Mouse (Mus musculus) hematopoietic stem cell, adult 5-6 weeks (primary cell): ENCODE data around the gene Jmy. TPM values are rescaled to one million over a fixed set of nuclear protein-coding genes. Genes with fewer than 3 reads are reported as not detected.

Experiments
- ATAC-seq, 2 experiments: fragments of 125-278 bp in 1 of 2; replicated peaks in 1 of 2; 2 replicates each; pipeline ENCODE4 v1.8.0; 2016 to 2017; ENCODE audit warnings: inconsistent platforms in 2 of 2, mild to moderate bottlenecking in 2 of 2, moderate number of reproducible peaks in 2 of 2, low read depth in 1 of 2, moderate TSS enrichment in 1 of 2; ENCODE audit not compliant: low FRiP score in 2 of 2, poor library complexity in 2 of 2, severe bottlenecking in 2 of 2, insufficient read depth in 1 of 2, low TSS enrichment in 1 of 2
- total RNA-seq: library from RNA; stranded (forward); fragments of 172-1452, 232-1000 nt; gene quantifications from 2 replicates; pipeline ENCODE4 v1.2.3, GENCODE M21; 2017

Jmy gene
- total RNA-seq, 1 experiment from 2014 or later, result 17.0 TPM

DNA sequence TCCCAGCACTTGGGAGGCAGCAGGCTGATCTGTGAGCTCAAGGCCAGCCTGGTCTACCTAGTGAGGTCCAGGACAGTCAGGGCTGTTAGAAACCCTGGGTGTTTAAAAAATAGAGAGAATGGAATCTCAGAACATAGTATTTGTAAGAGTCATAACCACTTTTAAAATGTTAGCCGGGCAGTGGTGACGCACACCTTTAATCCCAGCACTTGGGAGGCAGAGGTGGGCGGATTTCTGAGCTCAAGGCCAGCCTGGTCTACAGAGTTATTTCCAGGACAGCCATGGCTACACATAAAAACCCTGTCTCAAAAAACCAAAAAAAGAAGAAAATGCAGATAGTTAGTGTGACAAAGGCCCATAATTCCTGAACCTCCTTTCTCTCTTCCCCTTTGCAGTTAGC, 15.3 kb downstream of the Jmy start:
- ATAC-seq, result no peak

DNA sequence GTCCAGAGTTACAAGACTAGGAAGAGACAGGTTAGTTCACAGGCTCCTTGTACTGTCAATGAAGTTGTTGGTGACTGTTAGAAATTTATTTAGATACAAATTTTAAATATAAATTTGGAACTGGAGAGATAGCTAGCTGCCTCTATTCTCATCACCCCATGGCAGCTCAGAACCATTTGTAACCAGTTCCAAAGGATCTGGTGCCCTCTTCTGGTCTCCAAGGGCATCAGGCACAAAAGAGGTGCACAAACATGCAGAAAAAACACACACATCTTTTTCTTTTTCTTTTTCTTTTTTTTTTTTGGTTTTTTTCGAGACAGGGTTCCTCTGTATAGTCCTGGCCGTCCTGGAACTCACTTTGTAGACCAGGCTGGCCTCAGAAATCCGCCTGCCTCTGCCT, 18.5 kb downstream of the Jmy start:
- no peak for ATAC-seq

DNA sequence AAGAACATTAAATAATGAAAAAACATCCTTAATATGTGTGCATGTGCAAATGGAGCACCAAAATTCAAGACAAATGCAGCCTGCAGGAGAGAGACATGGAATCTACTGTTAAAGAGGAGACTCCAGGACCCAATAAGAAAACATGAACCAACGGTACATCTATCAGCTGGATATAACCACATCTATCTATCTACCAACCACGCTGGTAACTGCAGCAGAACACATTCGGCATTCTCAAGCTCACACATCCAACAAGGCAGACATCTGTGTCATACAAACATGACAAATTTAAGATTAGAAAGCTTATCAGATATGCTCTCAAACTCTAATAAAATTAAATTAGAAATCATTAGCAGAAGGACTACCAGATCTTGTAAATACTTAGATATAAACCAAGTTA, 21.3 kb downstream of the Jmy start:
- no peak for ATAC-seq

DNA sequence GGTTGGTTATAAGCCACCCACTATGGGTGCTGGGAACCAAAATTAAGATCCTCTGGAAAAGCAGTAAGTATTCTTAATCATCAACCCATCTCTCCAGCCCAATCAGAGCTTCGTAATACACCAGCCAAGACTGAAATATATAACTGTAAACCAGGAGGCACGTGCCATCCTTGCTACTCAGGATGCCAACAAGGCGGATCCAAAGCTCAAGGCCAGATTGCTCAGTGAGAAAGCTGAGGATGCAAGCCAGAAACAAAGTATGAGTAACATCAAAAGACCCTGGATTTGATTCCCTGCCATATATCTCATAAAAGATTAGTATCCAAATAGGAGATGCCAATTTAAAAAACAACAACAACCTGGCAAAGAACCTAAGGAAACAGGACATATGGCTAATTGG, 31.3 kb downstream of the Jmy start:
- ATAC-seq, result no peak

DNA sequence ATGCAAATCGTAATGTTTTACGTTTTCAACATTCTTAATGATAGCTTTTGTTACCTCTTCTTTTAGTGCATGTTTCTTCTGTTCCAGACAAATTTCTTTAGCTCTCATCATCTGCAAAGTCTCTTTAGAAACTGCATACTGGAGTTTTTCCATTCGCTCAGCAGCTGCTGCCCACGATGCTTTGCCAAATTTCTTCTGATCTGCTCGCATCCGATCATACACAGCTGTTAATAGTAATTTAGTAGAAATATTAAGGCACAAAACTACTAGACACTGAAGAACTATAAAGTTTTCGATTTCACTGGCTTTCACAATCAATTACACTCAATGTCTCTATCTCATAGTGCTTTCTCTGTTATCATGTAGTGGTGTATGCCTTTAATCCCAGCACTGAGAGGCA, 40.0 kb downstream of the Jmy start:
- ATAC-seq, result no peak

DNA sequence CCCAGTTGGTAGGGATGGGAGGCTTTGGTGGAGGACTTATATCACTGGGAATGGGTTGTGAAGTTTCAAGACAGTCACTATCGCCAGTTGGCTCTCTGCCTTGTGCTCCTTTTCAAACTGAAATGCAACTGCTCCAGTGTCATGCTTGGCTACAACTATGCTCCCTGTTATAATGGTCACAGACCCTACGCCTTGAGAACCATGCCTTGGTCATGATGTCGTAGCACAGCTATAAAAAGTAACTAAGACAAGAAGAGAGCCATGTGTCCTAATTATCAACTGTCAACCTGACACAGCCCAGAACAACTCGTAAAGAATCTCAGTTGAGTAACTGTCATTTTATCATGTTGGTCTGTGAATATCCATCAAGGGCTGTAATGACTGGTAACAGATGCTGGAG, 41.0 kb downstream of the Jmy start:
- ATAC-seq, result no peak

DNA sequence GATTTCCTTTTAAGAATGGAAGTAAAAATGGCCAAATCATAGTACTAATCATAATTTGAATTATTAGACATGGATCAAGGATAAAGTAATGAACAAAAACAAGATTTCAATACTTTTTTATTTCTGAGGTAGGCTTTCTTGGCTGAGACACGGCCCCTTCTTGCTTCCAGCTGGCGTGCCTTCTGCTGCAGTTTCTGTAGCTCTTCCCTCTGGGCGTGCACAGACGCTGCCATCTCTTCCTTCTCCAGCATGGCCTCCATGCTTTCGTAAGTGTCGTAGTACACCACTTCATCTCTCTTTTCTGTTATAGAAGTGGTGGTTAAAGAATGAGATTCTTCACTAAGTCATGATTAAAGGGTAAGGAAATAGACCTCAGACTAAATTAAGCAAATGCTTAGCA, 46.3 kb downstream of the Jmy start:
- ATAC-seq, result no peak

DNA sequence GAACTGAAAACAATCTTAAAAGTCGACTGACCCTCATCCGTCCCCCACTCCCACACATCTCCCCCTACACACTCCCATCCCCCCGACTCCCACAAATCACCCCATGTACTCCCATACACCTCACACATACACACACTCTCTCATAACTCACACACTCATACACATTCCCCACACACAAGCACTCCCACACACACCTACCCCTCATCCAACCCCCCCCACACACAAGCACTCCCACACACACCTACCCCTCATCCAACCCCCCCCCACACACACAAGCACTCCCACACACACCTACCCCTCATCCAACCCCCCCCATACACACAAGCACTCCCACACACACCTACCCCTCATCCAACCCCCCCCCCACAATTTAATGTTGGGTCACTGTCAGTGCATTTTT, 59.4 kb downstream of the Jmy start:
- ATAC-seq, result no peak

DNA sequence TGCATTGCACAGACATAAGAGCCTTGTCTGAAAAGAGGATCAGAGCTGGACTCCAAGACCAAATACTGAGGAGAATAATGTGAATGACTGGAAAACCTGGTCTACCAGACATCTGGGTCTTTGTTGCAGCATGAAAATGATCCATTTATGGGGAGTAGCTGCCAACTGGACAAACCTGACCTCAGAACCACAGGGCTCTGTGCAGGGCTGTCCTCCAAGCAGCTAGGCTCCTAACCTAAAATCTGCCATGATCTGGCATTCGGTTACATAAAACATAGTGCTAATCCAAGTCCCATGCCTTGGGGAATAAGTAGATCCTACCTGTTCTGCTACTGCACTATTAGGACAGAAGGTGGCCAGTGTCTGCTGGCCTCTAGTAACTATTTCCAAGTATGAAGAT, 70.4 kb downstream of the Jmy start:
- no peak for ATAC-seq

DNA sequence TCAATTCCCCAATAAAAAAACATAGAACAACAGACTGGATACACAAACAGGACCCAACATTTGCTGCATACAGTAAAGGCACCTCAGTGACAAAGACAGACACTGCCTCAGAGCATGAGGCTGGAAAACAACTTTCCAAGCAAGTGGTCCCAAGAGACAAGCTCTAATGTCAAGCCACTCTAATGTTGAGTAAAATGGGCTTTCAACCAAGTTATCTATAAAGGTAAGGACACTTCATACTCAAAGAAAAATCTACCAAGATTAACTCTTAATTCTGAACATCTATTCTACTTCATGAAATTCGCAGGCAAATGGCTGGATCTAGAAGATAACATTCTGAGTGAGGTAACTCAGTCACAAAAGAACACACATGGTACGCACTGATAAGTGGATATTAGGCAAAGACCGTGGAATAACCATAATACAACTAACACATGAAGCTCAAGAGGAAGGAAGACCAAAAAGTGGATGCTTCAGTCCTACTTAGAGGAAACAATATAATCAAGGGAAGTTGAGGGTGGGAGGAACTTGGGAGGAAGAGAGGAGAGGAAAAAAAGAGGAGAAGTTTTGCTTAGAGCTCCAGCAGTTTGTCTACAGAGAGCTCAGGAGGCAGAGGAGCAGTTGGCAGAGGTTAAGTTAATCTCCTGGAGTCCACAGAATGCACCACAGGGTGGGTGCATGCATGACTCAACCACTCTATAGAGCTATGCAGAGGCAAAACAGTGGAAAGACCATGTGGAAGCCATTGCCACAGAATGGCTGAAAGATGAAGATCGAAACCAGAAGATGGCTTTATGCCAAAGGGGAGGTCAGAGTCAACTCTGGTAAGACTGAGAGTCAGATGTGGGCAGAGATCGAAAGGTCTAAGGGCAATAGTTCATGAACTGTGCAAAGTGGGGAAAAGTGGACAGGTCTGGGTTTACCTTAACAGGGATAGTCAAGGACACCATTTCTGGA, 71.4 kb downstream of the Jmy start:
- ATAC-seq, result peak; percentile 17 to 42; a peak in 2 of 4 replicates

DNA sequence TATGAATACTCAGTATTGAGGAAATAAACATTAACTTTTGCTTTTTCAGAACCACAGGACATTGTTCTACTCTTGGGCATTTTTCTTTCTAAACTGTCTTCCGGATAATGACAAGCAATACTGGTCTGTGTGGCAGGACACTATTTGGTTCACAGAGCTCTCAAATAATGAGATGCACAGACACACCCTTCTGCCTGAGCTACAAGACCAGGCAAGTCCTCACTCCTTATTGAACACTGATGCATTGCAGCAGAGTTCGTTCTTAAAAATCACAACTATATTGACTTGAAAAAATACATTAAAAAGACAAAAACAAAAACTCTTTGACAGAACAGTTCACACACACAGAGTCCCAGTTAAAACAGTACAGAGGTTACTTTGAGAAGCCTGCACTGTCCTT, 76.4 kb downstream of the Jmy start:
- 0 out of 4 replicates have a peak, but pooled peaks of 1 of the 2 experiments have one; percentile 27 for ATAC-seq

DNA sequence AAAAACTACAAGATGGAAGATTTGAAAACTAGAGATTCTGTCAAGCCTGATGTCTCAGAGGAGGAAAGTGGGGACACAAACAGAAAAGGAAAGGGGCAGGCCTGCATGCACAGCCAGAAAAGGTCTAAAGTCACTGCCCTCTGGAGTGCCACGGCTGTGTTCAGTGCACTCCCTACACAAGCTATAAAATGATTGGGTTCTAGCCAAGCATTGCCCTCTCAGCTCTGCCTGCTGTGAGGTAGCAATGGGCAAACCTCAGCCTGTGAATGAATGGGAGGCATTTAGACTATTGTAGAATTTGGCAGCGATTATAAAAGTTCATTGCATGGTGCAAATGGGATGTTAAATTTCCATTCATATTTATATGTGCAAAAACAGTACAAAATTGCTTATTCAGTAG, 79.8 kb downstream of the Jmy start:
- ATAC-seq, result no peak

DNA sequence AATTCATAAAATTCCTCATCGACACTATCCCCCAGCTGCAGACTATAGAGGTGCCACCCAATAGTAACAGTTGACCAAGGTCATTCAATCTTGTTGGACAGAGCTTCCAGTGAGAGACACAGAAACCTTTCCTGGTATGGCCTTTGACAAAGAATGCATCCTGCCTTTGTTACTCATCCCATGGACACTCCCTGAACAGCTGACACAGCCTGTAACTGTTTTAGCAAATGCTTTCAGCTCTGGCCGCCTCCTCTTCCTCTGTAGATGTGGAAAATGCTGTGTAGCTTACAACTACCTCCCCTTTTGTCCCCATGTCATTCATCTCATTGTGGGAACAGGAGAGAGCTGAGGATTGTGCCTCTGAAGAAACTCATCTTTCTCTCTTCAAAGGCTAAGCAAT, 81.3 kb downstream of the Jmy start:
- no peak for ATAC-seq

DNA sequence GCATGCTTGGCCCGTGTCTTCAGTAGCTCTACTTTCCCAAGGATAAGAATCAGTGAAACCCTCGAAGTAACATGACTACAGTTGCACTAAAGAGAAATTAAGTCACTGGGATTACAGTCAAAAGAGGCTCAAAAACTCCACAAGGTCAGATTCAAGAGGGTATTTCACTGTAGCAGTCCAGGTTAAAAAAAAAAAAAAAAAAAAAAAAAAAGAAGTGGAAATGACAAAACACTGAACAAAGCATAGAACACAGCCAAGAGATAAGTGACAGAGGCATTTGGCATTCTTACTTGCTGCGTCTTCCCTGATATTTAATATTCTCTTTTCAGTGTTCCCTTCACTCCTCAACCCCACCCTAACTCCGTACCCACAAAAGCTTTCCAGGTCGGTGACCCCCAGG, 84.6 kb downstream of the Jmy start:
- no peak for ATAC-seq

DNA sequence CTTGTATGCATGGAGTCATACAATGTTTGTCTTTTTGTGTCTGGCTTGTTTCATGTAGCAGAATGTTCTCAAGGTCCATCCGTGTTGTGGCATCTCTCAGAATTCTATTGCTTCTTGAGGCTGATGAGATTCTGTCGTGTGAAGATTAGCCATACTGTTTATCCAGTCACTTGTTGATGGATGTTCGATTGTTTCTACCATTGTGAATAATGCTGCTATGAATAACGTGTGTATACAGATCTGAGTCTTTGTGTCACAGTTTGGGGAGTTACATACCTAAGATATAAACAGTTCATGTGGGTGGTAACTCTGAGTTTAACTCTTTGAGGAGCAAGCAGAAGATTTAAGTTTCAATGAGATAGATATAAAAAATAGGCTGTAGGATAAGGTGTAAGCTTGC, 89.3 kb downstream of the Jmy start:
- ATAC-seq, result no peak

DNA sequence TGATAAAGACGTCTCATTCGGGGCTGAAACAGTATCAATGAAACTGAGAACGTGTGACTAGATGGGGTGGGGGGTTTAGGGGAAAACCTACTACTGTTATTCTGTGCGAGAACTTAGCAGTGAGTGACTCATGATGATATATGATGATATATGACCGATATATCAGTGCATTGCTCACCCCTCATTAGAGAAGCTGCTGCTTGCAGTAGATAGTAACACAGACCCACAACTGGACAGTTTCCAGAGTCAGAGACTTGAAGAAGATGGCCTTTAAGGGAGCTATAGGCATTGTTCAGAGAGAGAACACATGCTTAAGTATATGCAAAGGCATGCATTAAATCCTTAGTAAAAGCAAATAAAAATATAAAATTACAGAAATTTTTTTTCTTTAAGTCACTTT, 92.8 kb downstream of the Jmy start:
- no peak for ATAC-seq

DNA sequence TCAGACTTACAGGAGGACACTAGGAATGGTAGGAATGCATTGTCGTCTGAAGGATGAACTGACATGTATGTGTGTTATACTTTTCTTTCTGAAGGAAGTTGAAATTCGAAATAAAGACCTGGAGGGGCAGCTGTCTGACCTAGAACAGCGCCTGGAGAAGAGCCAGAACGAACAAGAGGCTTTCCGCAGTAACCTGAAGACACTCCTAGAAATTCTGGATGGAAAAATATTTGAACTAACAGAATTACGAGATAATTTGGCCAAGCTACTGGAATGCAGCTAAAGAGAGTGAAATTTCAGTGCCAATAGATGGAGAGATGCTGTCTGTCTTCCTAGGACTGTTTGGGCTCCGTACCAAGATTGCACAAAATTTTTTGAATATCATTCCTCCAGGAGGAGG, 97.7 kb downstream of the Jmy start:
- no peak for ATAC-seq

DNA sequence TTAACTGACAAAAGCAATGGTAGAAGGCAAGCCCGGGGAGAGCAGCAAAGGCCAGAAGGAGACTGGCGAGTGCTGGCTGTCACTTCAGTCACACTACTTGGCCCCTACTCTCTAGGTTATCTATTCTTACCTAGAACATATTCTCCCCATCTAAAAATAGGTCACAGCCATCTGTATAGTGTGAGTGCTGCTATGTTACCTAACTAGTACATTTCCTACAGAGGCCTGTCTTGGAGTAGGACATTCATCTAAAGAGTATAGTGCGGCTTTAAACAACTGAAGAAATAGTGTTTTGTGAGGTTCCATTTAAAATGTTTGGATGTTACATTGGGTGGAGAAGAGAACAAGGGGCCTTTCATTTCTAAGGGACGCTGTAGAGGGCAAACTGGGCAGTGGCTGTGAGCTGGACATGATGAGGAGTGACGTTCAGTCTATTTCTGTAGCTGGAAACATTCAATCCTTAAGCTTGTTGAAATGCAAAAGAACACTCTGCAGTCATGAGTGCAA, 99.8 kb downstream of the Jmy start:
- ATAC-seq, result no peak

DNA sequence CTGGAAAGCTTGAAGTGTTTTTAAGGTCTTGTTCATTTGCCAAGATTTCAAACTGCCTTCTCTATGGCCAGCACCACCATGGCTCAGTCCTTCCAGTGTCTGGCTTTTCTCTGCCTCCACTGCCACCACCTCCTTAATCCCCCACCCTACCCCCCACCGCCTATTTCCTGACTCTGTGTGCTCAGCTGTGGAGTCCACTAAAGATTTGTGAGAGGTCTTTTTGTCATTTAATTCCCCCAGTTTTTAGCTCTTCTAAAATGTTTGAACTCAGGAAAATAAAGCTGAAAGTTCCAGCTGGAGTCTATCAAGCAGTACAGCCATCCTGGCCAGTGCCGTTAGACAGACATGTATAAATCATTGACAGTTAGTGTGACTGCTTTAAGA, 110.4 kb downstream of the Jmy start:
- ATAC-seq, result no peak
